Mouse (Mus musculus) megakaryocyte, embryonic 14.5 days (primary cell): ENCODE data around the gene Vamp9. TPM values are rescaled to one million over a fixed set of nuclear protein-coding genes. Genes with fewer than 3 reads are reported as not detected.

Source experiments
- H3K27me3 ChIP-seq: replicated peaks from 2 replicates; pipeline ENCODE3; 2012; ENCODE audit warnings: inconsistent platforms
- H3K36me3 ChIP-seq: replicated peaks from 2 replicates; pipeline ENCODE3; 2012; ENCODE audit warnings: low read length, inconsistent platforms, mixed read lengths
- H3K4me1 ChIP-seq: 2 replicates; pipeline ENCODE4 v1.6.1; 2012; ENCODE audit warnings: inconsistent platforms
- H3K4me3 ChIP-seq: replicated peaks from 2 replicates; pipeline ENCODE3; 2012; ENCODE audit warnings: moderate library complexity, mild to moderate bottlenecking, inconsistent platforms
- H3K9me3 ChIP-seq: 2 replicates; pipeline ENCODE4 v1.6.1; 2012; ENCODE audit warnings: inconsistent platforms
- FLI1 ChIP-seq: IDR thresholded peaks from 2 replicates; pipeline ENCODE4 v1.6.1; 2012; ENCODE audit warnings: low read length, inconsistent platforms, mixed read lengths
- GATA1 ChIP-seq: IDR thresholded peaks from 3 replicates; pipeline ENCODE4 v1.6.1; 2012; ENCODE audit warnings: mixed read lengths, low read length, inconsistent platforms, borderline replicate concordance
- polyA plus RNA-seq: library from polyadenylated mRNA; stranded (reverse); fragments of >175 nt; gene quantifications from 2 replicates; pipeline ENCODE4 v1.2.3, GENCODE M21; 2012; ENCODE audit warnings: low replicate concordance; ENCODE audit not compliant: insufficient read depth

Gene Vamp9
- polyA plus RNA-seq, 1 experiment, result not detected

GRCm38 (mm10) chr5:99975776-99976175 lies 69.7 kb downstream of the Vamp9 start:
- no peaks in the 10 kb centered on the region for H3K27me3 ChIP-seq
- peak overlapping the region; percentile 98 for H3K4me3 ChIP-seq
- 0 out of 2 replicates have a peak, but pooled peaks cover 4% of the 10 kb centered on the region for H3K9me3 ChIP-seq
- H3K4me1 ChIP-seq, result peaks cover 43% of the 10 kb centered on the region
- TF ChIP-seq FLI1 (no peak), GATA1 (no peak)
- peaks cover 16% of the 10 kb centered on the region for H3K36me3 ChIP-seq

- H3K36me3 ChIP-seq, result peaks cover 14% of the 10 kb centered on the region
Measured at GRCm38 (mm10) chr5:99976334-99976955, 70.4 kb downstream of the Vamp9 start.

GRCm38 (mm10) chr5:99977516-99978301 lies 71.7 kb downstream of the Vamp9 start:
- Histone ChIP-seq H3K9me3 (0 out of 2 replicates have a peak, but pooled peaks cover 5% of the 10 kb centered on the region), H3K4me3 (peak overlapping the region; percentile 98), H3K36me3 (peaks cover 14% of the 10 kb centered on the region), H3K4me1 (peaks cover 38% of the 10 kb centered on the region), H3K27me3 (no peaks in the 10 kb centered on the region)
- no peak for TF ChIP-seq FLI1

More at GRCm38 (mm10) chr5:99976334-99976955, 70.4 kb downstream of the Vamp9 start:
- H3K27me3 ChIP-seq, result no peaks in the 10 kb centered on the region
- TF ChIP-seq GATA1, result no peak
- TF ChIP-seq FLI1, result no peak
- H3K9me3 ChIP-seq, result 0 out of 2 replicates have a peak, but pooled peaks cover 5% of the 10 kb centered on the region
- peaks cover 41% of the 10 kb centered on the region for H3K4me1 ChIP-seq
- peak overlapping the region; percentile 98 for H3K4me3 ChIP-seq

GRCm38 (mm10) chr5:99978699-99979442 lies 72.8 kb downstream of the Vamp9 start, which contains the start of the genes Hnrnpd and 4930524J08Rik:
Hnrnpd (minus strand) TSS chr5:99978938.
4930524J08Rik (plus strand) TSS chr5:99979061.
- peak within 1 kb of the TSS; percentile 98 for H3K4me3 ChIP-seq
- no peaks in the 10 kb centered on the region for H3K27me3 ChIP-seq
- peaks cover 27% of the 10 kb centered on the region for H3K4me1 ChIP-seq
- TF ChIP-seq GATA1 (no peak), FLI1 (peak; percentile 8; the same call in 1 of the 2 replicates)
- peaks cover 9% of the 10 kb centered on the region for H3K36me3 ChIP-seq
- H3K9me3 ChIP-seq, result 0 out of 2 replicates have a peak, but pooled peaks cover 5% of the 10 kb centered on the region

- no peak overlapping the region for H3K4me3 ChIP-seq
- peaks cover 8% of the 10 kb centered on the region; the same call in 1 of the 2 replicates for H3K4me1 ChIP-seq
- TF ChIP-seq GATA1, result no peak
- TF ChIP-seq FLI1, result no peak
- H3K9me3 ChIP-seq, result 0 out of 2 replicates have a peak, but pooled peaks cover 10% of the 10 kb centered on the region
- no peaks in the 10 kb centered on the region for H3K27me3 ChIP-seq
- peaks cover 6% of the 10 kb centered on the region for H3K36me3 ChIP-seq
Measured at GRCm38 (mm10) chr5:99983452-99984061, 77.5 kb downstream of the Vamp9 start.

- Histone ChIP-seq H3K36me3 (no peaks in the 10 kb centered on the region), H3K9me3 (peaks cover 35% of the 10 kb centered on the region), H3K27me3 (no peaks in the 10 kb centered on the region), H3K4me3 (no peak overlapping the region), H3K4me1 (no peaks in the 10 kb centered on the region)
- no peak for TF ChIP-seq GATA1
- TF ChIP-seq FLI1, result no peak
Measured at GRCm38 (mm10) chr5:99994166-99994565, 88.1 kb downstream of the Vamp9 start.

- TF ChIP-seq GATA1, result no peak
- TF ChIP-seq FLI1, result no peak
Measured at GRCm38 (mm10) chr5:99994680-99995079, 88.6 kb downstream of the Vamp9 start.

GRCm38 (mm10) chr5:100000048-100000447 lies 94.0 kb downstream of the Vamp9 start:
- no peak for TF ChIP-seq FLI1
- TF ChIP-seq GATA1, result no peak
- Histone ChIP-seq H3K27me3 (peaks cover 3% of the 10 kb centered on the region), H3K36me3 (peaks cover 6% of the 10 kb centered on the region), H3K4me3 (no peak overlapping the region), H3K9me3 (peaks cover 38% of the 10 kb centered on the region), H3K4me1 (peaks cover 13% of the 10 kb centered on the region)

More at GRCm38 (mm10) chr5:99994680-99995079, 88.6 kb downstream of the Vamp9 start:
- H3K9me3 ChIP-seq, result peaks cover 35% of the 10 kb centered on the region
- no peaks in the 10 kb centered on the region for H3K36me3 ChIP-seq
- no peaks in the 10 kb centered on the region for H3K4me1 ChIP-seq
- no peaks in the 10 kb centered on the region for H3K27me3 ChIP-seq
- H3K4me3 ChIP-seq, result no peak overlapping the region

GRCm38 (mm10) chr5:100000500-100000899 lies 94.4 kb downstream of the Vamp9 start:
- TF ChIP-seq FLI1 (no peak), GATA1 (no peak)
- Histone ChIP-seq H3K9me3 (peaks cover 36% of the 10 kb centered on the region), H3K4me3 (no peak overlapping the region), H3K4me1 (peaks cover 14% of the 10 kb centered on the region), H3K27me3 (peaks cover 3% of the 10 kb centered on the region), H3K36me3 (peaks cover 6% of the 10 kb centered on the region)

Other genes starting within 250 kb of the Vamp9 start
- gene Rasgef1b, start 177.2 kb upstream of the Vamp9 start, polyA plus RNA-seq, result 2.9 TPM in 1 of 2 replicates, not detected in the other
- 145 and 260 TPM in 2 replicates for gene Hnrnpd, start 72.7 kb downstream of the Vamp9 start, polyA plus RNA-seq
- 2.5 TPM in 1 of 2 replicates, not detected in the other for gene 4930524J08Rik, start 72.8 kb downstream of the Vamp9 start, polyA plus RNA-seq
- gene Hnrnpdl, start 133.4 kb downstream of the Vamp9 start, polyA plus RNA-seq, result 52.5 and 67.8 TPM in 2 replicates
- gene Enoph1, start 133.7 kb downstream of the Vamp9 start, polyA plus RNA-seq, result 17.0 and 25.2 TPM in 2 replicates